Mouse (Mus musculus) liver, adult 2 months (tissue): ENCODE measurements at regions not wholly inside any gene's neighbourhood (a gene's known extent, or its start where the extent isn't known, plus 50 kb on each side); places are given as distances from the start of the nearest gene placed in this dataset.

ENCODE experiments used
- CTCF ChIP-seq: fragments of 200-500 bp; IDR thresholded peaks from 2 replicates; pipeline ENCODE4 v1.5.1; 2011; ENCODE audit warnings: low read depth, low read length, control low read depth
- POLR2A ChIP-seq: fragments of 200-500 bp; IDR thresholded peaks from 2 replicates; pipeline ENCODE4 v1.6.1; 2011; ENCODE audit warnings: low read length, control low read depth; ENCODE audit not compliant: insufficient read depth; ENCODE audit errors: extremely low read depth

- TF ChIP-seq CTCF: no peak
- no peak for TF ChIP-seq POLR2A
Measured at GRCm38 (mm10) chr12:45672361-45672760, 597.9 kb upstream of the Stxbp6 start.
